Mouse (Mus musculus) stomach, embryonic 14.5 days (tissue): ENCODE measurements around the gene Prm3. TPM values are rescaled to one million over a fixed set of nuclear protein-coding genes. Genes with fewer than 3 reads are reported as not detected.

Source experiments
- ATAC-seq: fragments of 200-750 bp; cut with Nextera tagmentation; 2 replicates; pipeline ENCODE4 v1.8.0; 2017; ENCODE audit warnings: low read depth, moderate TSS enrichment; ENCODE audit not compliant: insufficient number of reproducible peaks, insufficient read depth, low FRiP score
- H3K27ac ChIP-seq: fragments of 300-500 bp; sonication (generic); 2 replicates; pipeline ENCODE4 v1.5.1; 2014; ENCODE audit warnings: mild to moderate bottlenecking, low read length, moderate library complexity, mixed read lengths
- H3K27me3 ChIP-seq: fragments of 300-500 bp; sonication (generic); 2 replicates; pipeline ENCODE4 v1.6.1; 2014; ENCODE audit warnings: low read length, control low read depth, mixed read lengths; ENCODE audit not compliant: control insufficient read depth, insufficient read depth
- H3K36me3 ChIP-seq: fragments of 300-500 bp; sonication (generic); 2 replicates; pipeline ENCODE4 v1.6.1; 2014; ENCODE audit warnings: mild to moderate bottlenecking, control low read depth, low read length, moderate library complexity, mixed read lengths; ENCODE audit not compliant: control insufficient read depth, insufficient read depth
- H3K4me1 ChIP-seq: fragments of 300-500 bp; sonication (generic); 2 replicates; pipeline ENCODE4 v1.6.1; 2014; ENCODE audit warnings: low read length, control low read depth, mixed read lengths; ENCODE audit not compliant: control insufficient read depth, insufficient read depth
- H3K4me2 ChIP-seq: fragments of 300-500 bp; sonication (generic); replicated peaks from 2 replicates; pipeline ENCODE4 v1.6.1; 2014; ENCODE audit warnings: low read depth, low read length, control low read depth
- H3K4me3 ChIP-seq: fragments of 300-500 bp; sonication (generic); 2 replicates; pipeline ENCODE4 v1.5.1; 2014; ENCODE audit warnings: low read depth, low read length, control low read depth
- H3K9ac ChIP-seq: fragments of 300-500 bp; sonication (generic); replicated peaks from 2 replicates; pipeline ENCODE4 v1.6.1; 2014; ENCODE audit warnings: low read depth, mild to moderate bottlenecking, control low read depth, low read length, moderate library complexity, mixed read lengths
- H3K9me3 ChIP-seq: fragments of 300-500 bp; sonication (generic); 2 replicates; pipeline ENCODE4 v1.6.1; 2016; ENCODE audit warnings: low read depth, low read length, control low read depth; ENCODE audit not compliant: control insufficient read depth
- WGBS: fragments of 180-500 bp; shearing (Covaris S2); extraction: QIAGEN DNeasy Blood & Tissue Kit; methylation state at CpG from one replicate; pipeline ENCODE4 v1.1.7; 2014; 5-methylcytosine and 5-hydroxymethylcytosine counted together
- polyA plus RNA-seq: library from polyadenylated mRNA; unstranded; fragments of >200 nt; fragmentation: Nextera tagmentation; extraction: Ambion mirVana; gene quantifications from 2 replicates; pipeline ENCODE4 v1.2.1, GENCODE M21; 2014

Prm3 gene
- polyA plus RNA-seq, 1 experiment from 2014 or later = not detected

- Histone ChIP-seq H3K27me3 (no peaks in the 10 kb centered on the region), H3K27ac (no peak overlapping the region), H3K4me1 (peaks cover 7% of the 10 kb centered on the region; the same call in 1 of the 2 replicates), H3K9me3 (no peaks in the 10 kb centered on the region), H3K36me3 (no peaks in the 10 kb centered on the region), H3K4me3 (no peak overlapping the region), H3K4me2 (no peak overlapping the region), H3K9ac (no peak overlapping the region)
- 77% methylated on average over 8 of the region's 8 CpGs for WGBS
- ATAC-seq = no peak
These were observed 29.5 kb downstream of the Prm3 start for GRCm38 (mm10) chr16:10761182-10761581.

GRCm38 (mm10) chr16:10756168-10756567, 34.5 kb downstream of the Prm3 start:
- ATAC-seq = no peak
- no peaks in the 10 kb centered on the region for H3K9me3 ChIP-seq
- no peaks in the 10 kb centered on the region for H3K4me1 ChIP-seq
- H3K27me3 ChIP-seq = no peaks in the 10 kb centered on the region
- H3K4me2 ChIP-seq = no peak overlapping the region
- H3K9ac ChIP-seq = no peak overlapping the region
- H3K36me3 ChIP-seq = no peaks in the 10 kb centered on the region
- H3K27ac ChIP-seq = no peak overlapping the region
- H3K4me3 ChIP-seq = no peak overlapping the region
- WGBS = 64% methylated on average over 6 of the region's 6 CpGs

- no peak overlapping the region for H3K4me2 ChIP-seq
- no peaks in the 10 kb centered on the region for H3K27me3 ChIP-seq
- no peak overlapping the region for H3K9ac ChIP-seq
- no peaks in the 10 kb centered on the region for H3K9me3 ChIP-seq
- no peaks in the 10 kb centered on the region for H3K4me1 ChIP-seq
- H3K36me3 ChIP-seq = no peaks in the 10 kb centered on the region
- H3K4me3 ChIP-seq = no peak overlapping the region
- ATAC-seq = no peak
- H3K27ac ChIP-seq = no peak overlapping the region
- 74% methylated on average over 3 of the region's 3 CpGs for WGBS
These were observed 36.0 kb downstream of the Prm3 start for GRCm38 (mm10) chr16:10754521-10755296.

- peak; percentile 70 for ATAC-seq
- Histone ChIP-seq H3K9me3 (no peaks in the 10 kb centered on the region), H3K36me3 (no peaks in the 10 kb centered on the region), H3K27me3 (no peaks in the 10 kb centered on the region), H3K4me3 (no peak overlapping the region), H3K9ac (no peak overlapping the region), H3K27ac (no peak overlapping the region), H3K4me1 (peaks cover 3% of the 10 kb centered on the region; the same call in 1 of the 2 replicates), H3K4me2 (no peak overlapping the region)
- WGBS = 40% methylated on average over 7 of the region's 7 CpGs
These were observed 40.9 kb downstream of the Prm3 start for GRCm38 (mm10) chr16:10749824-10750223.

GRCm38 (mm10) chr16:10749226-10749625, 41.5 kb downstream of the Prm3 start:
- Histone ChIP-seq H3K36me3 (no peaks in the 10 kb centered on the region), H3K9me3 (no peaks in the 10 kb centered on the region), H3K4me2 (no peak overlapping the region), H3K9ac (no peak overlapping the region), H3K27me3 (no peaks in the 10 kb centered on the region), H3K4me1 (peaks cover 3% of the 10 kb centered on the region; the same call in 1 of the 2 replicates), H3K27ac (no peak overlapping the region), H3K4me3 (no peak overlapping the region)
- ATAC-seq = no peak
- WGBS = 32% methylated on average over 7 of the region's 7 CpGs

GRCm38 (mm10) chr16:10741082-10741481, 49.6 kb downstream of the Prm3 start:
- Histone ChIP-seq H3K4me2 (no peak overlapping the region), H3K27me3 (no peaks in the 10 kb centered on the region), H3K36me3 (no peaks in the 10 kb centered on the region), H3K4me3 (no peak overlapping the region), H3K9me3 (no peaks in the 10 kb centered on the region), H3K4me1 (peaks cover 10% of the 10 kb centered on the region; the same call in 1 of the 2 replicates), H3K9ac (no peak overlapping the region), H3K27ac (0 out of 2 replicates have a peak overlapping the region, but pooled peaks have one; percentile 44)
- WGBS = 70% methylated on average over 2 of the region's 2 CpGs
- ATAC-seq = 0 out of 2 replicates have a peak, but pooled peaks have one; percentile 30

Other genes starting within 250 kb of the Prm3 start
- gene Dexi, start 247.9 kb downstream of the Prm3 start, polyA plus RNA-seq = 25.9 and 28.6 TPM in 2 replicates
- gene Clec16a, start 245.6 kb downstream of the Prm3 start, polyA plus RNA-seq = 36.1 and 38.9 TPM in 2 replicates
- 11.3 and 11.4 TPM in 2 replicates for gene Socs1, start 5.4 kb downstream of the Prm3 start, polyA plus RNA-seq
- gene Tnp2, start 2.3 kb downstream of the Prm3 start, polyA plus RNA-seq = not detected in 2 replicates
- gene Prm2, start 5.2 kb upstream of the Prm3 start, polyA plus RNA-seq = not detected in 2 replicates
- not detected in 2 replicates for gene Prm1, start 14.9 kb upstream of the Prm3 start, polyA plus RNA-seq
- not detected in 2 replicates for gene Gm11172, start 22.0 kb upstream of the Prm3 start, polyA plus RNA-seq
- 4.6 and 5.1 TPM in 2 replicates for gene Rmi2, start 44.1 kb upstream of the Prm3 start, polyA plus RNA-seq